Mouse (Mus musculus) small intestine, adult 2 months (tissue): ENCODE data around the gene Suds3. TPM values are rescaled to one million over a fixed set of nuclear protein-coding genes. Genes with fewer than 3 reads are reported as not detected.

ENCODE experiments used
- H3K27ac ChIP-seq: fragments of 200-500 bp; 2 replicates; pipeline ENCODE4 v1.5.1; 2012; ENCODE audit warnings: low read depth, low read length, control low read depth, inconsistent platforms; ENCODE audit not compliant: insufficient read depth
- H3K27me3 ChIP-seq: fragments of 200-500 bp; 2 replicates; pipeline ENCODE4 v1.6.1; 2012; ENCODE audit warnings: mild to moderate bottlenecking, moderate library complexity, low read length, inconsistent platforms; ENCODE audit not compliant: control insufficient read depth, insufficient read depth
- H3K36me3 ChIP-seq: fragments of 200-500 bp; 2 replicates; pipeline ENCODE4 v1.6.1; 2012; ENCODE audit warnings: mild to moderate bottlenecking, low read length, control low read depth, inconsistent platforms; ENCODE audit not compliant: control insufficient read depth, insufficient read depth
- H3K4me1 ChIP-seq: fragments of 200-500 bp; 2 replicates; pipeline ENCODE4 v1.6.1; 2012; ENCODE audit warnings: low read length, inconsistent platforms, mixed read lengths; ENCODE audit not compliant: control insufficient read depth, insufficient read depth, insufficient read length
- H3K4me3 ChIP-seq: fragments of 200-500 bp; 2 replicates; pipeline ENCODE4 v1.5.1; 2012; ENCODE audit warnings: low read depth, mild to moderate bottlenecking, control low read depth, inconsistent platforms, low read length, moderate library complexity
- CTCF ChIP-seq: fragments of 200-500 bp; IDR thresholded peaks from 2 replicates; pipeline ENCODE4 v1.5.1; 2012; ENCODE audit warnings: low read depth, mild to moderate bottlenecking, control low read depth, inconsistent platforms, low read length, moderate library complexity, mixed read lengths; ENCODE audit not compliant: insufficient replicate concordance, insufficient read length; ENCODE audit errors: extremely low read depth
- POLR2A ChIP-seq: fragments of 200-500 bp; IDR thresholded peaks from 2 replicates; pipeline ENCODE4 v1.6.1; 2012; ENCODE audit warnings: low read depth, mild to moderate bottlenecking, control low read depth, inconsistent platforms, low read length, moderate library complexity
- WGBS: fragments of 180-500 bp; shearing (Covaris S2); methylation state at CpG from one replicate; pipeline ENCODE4 v1.1.7; 2018; 5-methylcytosine and 5-hydroxymethylcytosine counted together
- polyA plus RNA-seq: library from polyadenylated mRNA; depleted of rRNA; stranded (reverse); fragments of >200 nt; gene quantifications from 2 replicates; pipeline ENCODE4 v1.2.3, GENCODE M21; 2012

Suds3 gene
- polyA plus RNA-seq, 1 experiment = 114 TPM

DNA sequence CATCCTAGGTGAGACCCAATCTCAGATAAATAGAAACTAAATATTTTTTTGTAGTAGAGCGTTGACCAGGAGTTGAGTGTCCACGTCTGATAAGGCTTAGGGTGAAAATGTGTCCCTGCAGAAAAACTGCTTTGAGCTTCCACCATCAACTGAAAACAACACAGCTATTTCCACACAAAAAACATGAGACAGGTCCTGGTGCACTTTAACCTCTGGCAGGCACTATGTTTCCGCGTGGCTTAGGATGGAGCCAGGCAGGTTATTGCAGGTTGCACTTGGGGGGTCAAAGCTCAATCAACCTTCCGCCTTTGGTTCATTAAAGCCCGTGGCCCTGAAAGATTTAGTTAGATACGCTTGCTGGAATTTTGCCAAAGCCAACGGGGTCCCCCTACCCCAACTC lies 2.9 kb upstream of the Suds3 start:
- H3K4me1 ChIP-seq = peaks cover 13% of the 10 kb centered on the region
- peak overlapping the region; percentile 96 for H3K27ac ChIP-seq
- no peaks in the 10 kb centered on the region for H3K27me3 ChIP-seq
- H3K4me3 ChIP-seq = no peak overlapping the region
- TF ChIP-seq CTCF (no peak), POLR2A (no peak)
- H3K36me3 ChIP-seq = no peaks in the 10 kb centered on the region
- 18% methylated on average over 8 of the region's 8 CpGs for WGBS

DNA sequence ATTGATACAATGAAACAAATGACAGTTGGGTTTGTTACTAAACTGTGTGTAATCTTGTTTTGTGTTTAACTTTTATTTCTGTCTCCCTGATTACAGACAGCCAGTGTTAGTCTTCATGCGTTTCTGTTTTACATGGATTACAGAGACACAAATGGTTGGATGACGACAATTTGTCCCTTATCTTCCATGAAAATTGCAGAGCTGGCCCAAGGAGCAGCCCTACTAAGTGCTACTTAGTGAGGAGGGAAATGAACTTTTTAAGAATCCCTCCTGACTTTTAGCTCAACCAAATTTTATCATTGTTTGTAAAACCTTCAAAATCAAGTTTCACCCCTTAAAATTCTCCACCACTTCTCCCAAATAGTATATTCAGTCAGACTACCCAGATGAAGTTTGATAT lies 2.3 kb upstream of the Suds3 start:
- no peak for TF ChIP-seq CTCF
- TF ChIP-seq POLR2A = no peak
- 73% methylated on average over 2 of the region's 2 CpGs for WGBS

DNA sequence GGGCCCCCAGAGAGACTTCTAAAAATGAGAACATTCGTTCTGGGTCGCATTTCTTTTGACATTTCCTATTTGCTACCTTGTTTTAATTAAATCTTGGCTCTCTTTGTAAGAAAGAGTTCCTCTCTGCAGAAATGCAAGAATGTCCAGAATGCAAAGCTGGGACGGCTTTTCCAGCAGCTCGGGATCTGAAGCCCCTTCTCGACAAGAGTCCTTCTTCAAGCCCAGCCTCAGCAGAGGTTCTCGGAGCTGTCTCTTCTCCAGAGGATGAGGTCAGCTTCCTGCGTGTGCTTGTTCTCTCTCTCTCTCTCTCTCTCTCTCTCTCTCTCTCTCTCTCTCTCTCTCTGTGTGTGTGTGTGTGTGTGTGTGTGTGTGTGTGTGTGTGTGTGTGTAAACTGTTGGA lies 1.8 kb upstream of the Suds3 start:
- no peaks in the 10 kb centered on the region for H3K27me3 ChIP-seq
- H3K36me3 ChIP-seq = peaks cover 5% of the 10 kb centered on the region
- H3K4me1 ChIP-seq = peaks cover 7% of the 10 kb centered on the region; the same call in 1 of the 2 replicates
- no peak for TF ChIP-seq POLR2A
- TF ChIP-seq CTCF = no peak
- H3K4me3 ChIP-seq = no peak overlapping the region
- H3K27ac ChIP-seq = no peak overlapping the region
- WGBS = 73% methylated on average over 7 of the region's 7 CpGs

More for the DNA sequence above, 2.3 kb upstream of the Suds3 start:
- Histone ChIP-seq H3K4me1 (peaks cover 8% of the 10 kb centered on the region; the same call in 1 of the 2 replicates), H3K27me3 (no peaks in the 10 kb centered on the region), H3K27ac (no peak overlapping the region), H3K36me3 (peaks cover 1% of the 10 kb centered on the region; the same call in 1 of the 2 replicates), H3K4me3 (no peak overlapping the region)

DNA sequence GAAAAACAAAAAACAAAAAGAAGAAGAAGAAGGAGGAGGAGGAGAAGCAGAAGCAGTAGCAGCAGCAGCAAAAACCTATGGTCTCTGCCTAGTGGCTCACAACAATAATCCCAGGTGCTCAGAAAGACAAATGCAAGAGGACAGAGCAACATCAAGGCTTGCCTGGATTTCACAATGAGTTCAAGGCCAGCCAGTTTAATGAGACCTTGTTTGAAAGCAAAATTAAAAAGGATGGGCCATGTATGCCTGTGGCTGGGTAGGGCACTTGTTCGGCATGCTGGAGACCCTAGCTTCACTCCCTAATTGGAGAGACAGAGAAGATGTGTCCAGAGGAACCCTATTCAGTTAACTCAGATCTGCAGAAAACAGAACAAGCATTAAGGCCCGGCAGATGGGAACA lies 1.3 kb upstream of the Suds3 start:
- H3K36me3 ChIP-seq = peaks cover 9% of the 10 kb centered on the region

DNA sequence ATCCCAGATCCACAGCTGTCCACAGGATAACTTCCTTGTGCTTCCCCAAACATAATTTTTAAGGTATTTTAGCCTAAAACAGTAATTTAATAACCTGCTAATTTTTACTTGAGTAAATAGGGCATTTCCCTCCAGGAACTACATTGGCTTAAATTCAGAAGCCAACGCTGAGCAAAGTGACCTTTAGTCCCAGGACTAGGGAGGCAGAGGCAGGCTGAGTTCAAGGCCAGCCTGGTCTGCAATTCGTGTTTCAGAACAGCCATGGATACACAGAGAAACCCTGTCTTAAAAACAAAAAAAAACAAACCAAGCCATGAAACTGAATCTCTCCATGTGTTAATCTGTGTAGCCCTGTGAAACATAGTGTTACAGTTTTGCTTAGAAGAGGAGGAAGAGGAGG lies 747 bp upstream of the Suds3 start:
- WGBS = 22% methylated on average over 2 of the region's 2 CpGs
- H3K36me3 ChIP-seq = peaks cover 14% of the 10 kb centered on the region
- H3K27ac ChIP-seq = peak overlapping the region; percentile 47

More for the DNA sequence above, 1.3 kb upstream of the Suds3 start:
- Histone ChIP-seq H3K27ac (peak overlapping the region; percentile 42; the same call in 1 of the 2 replicates), H3K4me3 (no peak overlapping the region), H3K4me1 (peaks cover 4% of the 10 kb centered on the region; the same call in 1 of the 2 replicates), H3K27me3 (no peaks in the 10 kb centered on the region)
- 87% methylated on average over 2 of the region's 2 CpGs for WGBS
- TF ChIP-seq CTCF (no peak), POLR2A (no peak)

DNA sequence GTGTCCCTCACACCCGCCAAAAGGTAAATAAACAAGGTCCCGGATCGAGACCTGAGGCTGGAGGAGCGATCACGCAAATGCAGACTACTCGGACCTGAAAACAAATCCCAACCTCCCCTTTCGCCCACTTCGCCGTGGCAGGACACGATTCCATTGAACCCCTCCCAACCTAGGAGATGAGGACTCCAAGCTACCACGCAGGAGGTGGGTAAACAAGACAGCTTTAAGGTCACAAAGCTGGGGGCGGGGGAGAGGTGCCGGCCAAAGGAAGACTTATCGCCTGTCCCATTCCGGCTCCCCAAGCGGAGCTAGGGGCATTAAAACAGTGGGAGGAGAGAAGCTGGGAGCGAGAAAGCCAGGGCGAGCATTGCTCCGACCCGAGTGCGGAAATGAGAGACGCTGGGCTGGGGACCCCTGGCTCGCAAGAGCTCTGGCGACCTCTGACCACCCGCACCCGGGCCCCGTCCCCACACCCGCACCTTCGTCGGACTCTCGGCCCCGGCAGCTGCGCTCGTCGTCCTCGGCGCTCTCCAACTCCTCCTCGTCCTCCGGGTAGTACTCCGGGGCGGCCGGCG lies 633 bp downstream of the Suds3 start:
- TF ChIP-seq CTCF (no peak), POLR2A (no peak)
- peaks cover 4% of the 10 kb centered on the region; the same call in 1 of the 2 replicates for H3K4me1 ChIP-seq
- H3K4me3 ChIP-seq = peak overlapping the region; percentile 86
- peak overlapping the region; percentile 51 for H3K27ac ChIP-seq
- no peaks in the 10 kb centered on the region for H3K27me3 ChIP-seq
- under 1% methylated on average over 43 of the region's 43 CpGs for WGBS
- peaks cover 20% of the 10 kb centered on the region for H3K36me3 ChIP-seq

More for the DNA sequence above, 747 bp upstream of the Suds3 start:
- Histone ChIP-seq H3K4me1 (peaks cover 4% of the 10 kb centered on the region; the same call in 1 of the 2 replicates), H3K27me3 (no peaks in the 10 kb centered on the region), H3K4me3 (no peak overlapping the region)
- TF ChIP-seq CTCF (no peak), POLR2A (no peak)

DNA sequence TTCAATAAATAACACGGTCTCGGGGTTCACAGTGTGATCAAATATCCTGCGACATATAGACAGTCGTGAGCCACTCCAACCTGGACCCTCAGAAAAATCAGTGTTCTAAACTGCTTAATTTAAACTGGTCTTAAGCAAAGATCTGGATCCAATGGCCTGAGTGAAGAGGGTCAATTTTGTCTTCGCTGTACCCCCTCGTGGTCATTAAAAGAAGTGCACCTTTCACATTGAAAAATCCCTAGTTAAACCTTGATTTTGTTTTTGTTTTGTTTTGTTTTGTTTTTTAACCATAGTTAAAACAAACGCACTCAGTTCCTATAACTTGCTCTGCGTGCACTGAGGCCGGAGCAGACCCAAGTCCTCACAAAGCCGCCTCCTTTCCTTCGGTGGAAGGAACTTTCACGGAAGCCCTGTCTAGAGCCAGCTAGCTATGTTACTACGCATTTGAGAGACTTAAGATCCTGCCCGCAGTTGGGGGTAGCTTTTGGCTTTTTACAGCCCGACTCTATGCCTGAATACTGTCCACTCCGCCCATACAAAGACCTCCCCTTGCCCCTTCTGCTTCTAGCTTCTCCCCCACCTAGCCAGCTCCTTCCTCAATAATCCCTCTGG lies 1.2 kb downstream of the Suds3 start:
- H3K36me3 ChIP-seq = peaks cover 20% of the 10 kb centered on the region
- TF ChIP-seq POLR2A (no peak), CTCF (peak; percentile 52; the same call in 1 of the 2 replicates)
- H3K4me1 ChIP-seq = peaks cover 4% of the 10 kb centered on the region; the same call in 1 of the 2 replicates
- 3% methylated on average over 16 of the region's 16 CpGs for WGBS
- peak overlapping the region; percentile 51 for H3K27ac ChIP-seq
- H3K4me3 ChIP-seq = peak overlapping the region; percentile 86
- H3K27me3 ChIP-seq = no peaks in the 10 kb centered on the region
